Comparison of ENCODE assay signal across 8 mouse cellular contexts in genomic region chr13:67360131-67360744, GRCm38 (mm10). TPM values are rescaled to one million over a fixed set of nuclear protein-coding genes. Genes with fewer than 3 reads are reported as not detected.
A peak's percentile ranks its signal among the peaks of the same experiment; 100 is the strongest.
DNase-seq lines count a peak whose midpoint lies in the region; ATAC-seq and TF ChIP-seq lines count a peak whose summit lies in the region.

TSS of gene Gm28044 (minus strand) at chr13:67360536.
TSS of gene Zfp953 (minus strand) at chr13:67360605.

- H3K4me3 ChIP-seq in ES-E14 (ENCODE audit: insufficient read depth in 1 of 2, low read depth in 1 of 2, low read length in 2 of 2, poor library complexity in 1 of 2, severe bottlenecking in 1 of 2) = peak within 1 kb of the TSS; percentile 75 to 82
- peak within 1 kb of the TSS; percentile 67 for H3K4me3 ChIP-seq in forebrain, embryonic 15.5 days
- H3K4me3 ChIP-seq in lung, adult 2 months (replicated peaks; ENCODE audit: extremely low read depth, low read depth, low read length) = peak within 1 kb of the TSS; percentile 98

- H3K4me2 ChIP-seq in forebrain, embryonic 15.5 days (replicated peaks) = peak within 1 kb of the TSS; percentile 79

- peak; percentile 68 for DNase-seq in ES-E14 (ENCODE audit: low read depth, low spot score)
- peak; percentile 84 for DNase-seq in cerebellum, adult 11-12 months
- DNase-seq in heart, postnatal 25 days (ENCODE audit: low spot score) = peak; percentile 71
- peak; percentile 85 to 95 for DNase-seq in layer of hippocampus, adult 18-20 months (ENCODE audit: low spot score in 2 of 2)
- peak; percentile 96 for DNase-seq in lung, adult 2 months
- peak; percentile 72 to 82 for DNase-seq in thymus, adult 18-20 months

- ATAC-seq in forebrain, embryonic 15.5 days (replicated peaks) = peak; percentile 94
- ATAC-seq in neutrophil, adult 5-6 weeks (ENCODE audit: extremely low read depth, insufficient number of reproducible peaks, low FRiP score, poor library complexity, severe bottlenecking) = peak; percentile 96

- no peak within 1 kb of the TSS for H3K27ac ChIP-seq in ES-E14 (ENCODE audit: insufficient read depth, low read depth, low read length, poor library complexity, severe bottlenecking)
- no peak within 1 kb of the TSS for H3K27ac ChIP-seq in forebrain, embryonic 15.5 days (replicated peaks)

- H3K9ac ChIP-seq in ES-E14 (ENCODE audit: insufficient read depth, low read depth, low read length, poor library complexity, severe bottlenecking) = peak within 1 kb of the TSS; percentile 69
- peak within 1 kb of the TSS; percentile 48 for H3K9ac ChIP-seq in forebrain, embryonic 15.5 days (replicated peaks)

- 0% methylated on average over 15 of the region's 15 CpGs for WGBS in forebrain, embryonic 15.5 days
- WGBS in lung, adult 2 months = under 1% methylated on average over 15 of the region's 15 CpGs

- H3K4me1 ChIP-seq in ES-E14 (ENCODE audit: control insufficient read depth in 2 of 2, insufficient read depth in 2 of 2, low read length in 2 of 2, poor library complexity in 1 of 2) = no peaks in the 10 kb centered on the region
- H3K4me1 ChIP-seq in forebrain, embryonic 15.5 days = peaks cover 11% of the 10 kb centered on the region
- H3K4me1 ChIP-seq in lung, adult 2 months (ENCODE audit: control insufficient read depth, insufficient read depth, low read length) = no peaks in the 10 kb centered on the region

- TF ChIP-seq POLR2A in lung, adult 2 months (IDR thresholded peaks at IDR 0.05; ENCODE audit: borderline replicate concordance, extremely low read depth, low read depth, low read length) = 0 out of 2 replicates have a peak, but pooled peaks have one; percentile 24

- intact Hi-C loops in heart, postnatal 25 days (cut with DNase I) = loop anchor here (2.0 to 5.0 kb wide), 3 partner anchors 25 to 298 kb away; partner anchors contain the start of genes Zfp429 and Zfp712

- H3K27me3 ChIP-seq in forebrain, embryonic 15.5 days = no peaks in the 10 kb centered on the region

- no peaks in the 10 kb centered on the region for H3K36me3 ChIP-seq in ES-E14 (ENCODE audit: control insufficient read depth, insufficient read depth, low read length, poor library complexity, severe bottlenecking)
- H3K36me3 ChIP-seq in forebrain, embryonic 15.5 days = no peaks in the 10 kb centered on the region

- in situ Hi-C loops in ES-E14 (cut with MboI; ENCODE audit: low sequenced_read_pairs in 2 of 2, unreplicated experiment in 2 of 2) = no loop called here

- no peak for TF ChIP-seq CTCF in lung, adult 2 months (IDR thresholded peaks at IDR 0.05; ENCODE audit: insufficient read depth, low read length)

- H3K9me3 ChIP-seq in ES-E14 (ENCODE audit: control insufficient read depth, insufficient read depth, low read depth, low read length) = no peaks in the 10 kb centered on the region
- no peaks in the 10 kb centered on the region for H3K9me3 ChIP-seq in forebrain, embryonic 15.5 days

TF ChIP-seq in ES-E14, 5 proteins besides CTCF, POLR2A, EP300 and RAD21:
- TF ChIP-seq CHD2 (IDR thresholded peaks at IDR 0.05; ENCODE audit: low read depth, low read length) (no peak), HCFC1 (IDR thresholded peaks at IDR 0.05; ENCODE audit: borderline replicate concordance, insufficient read depth, low read length) (peak; percentile 91)

RNA-seq across cellular contexts. Expression of gene Gm28044, which starts in this region (rescaled TPM):
- total RNA-seq in ES-E14 (2012; rRNA removed) = not detected in 2 replicates
- polyA plus RNA-seq in forebrain, embryonic 15.5 days (2015; fragmentation: Nextera tagmentation; extraction: Ambion mirVana) = 1.3 TPM in 1 of 2 replicates, not detected in the other
- total RNA-seq in heart, postnatal 25 days (2021) = 1 to 10 TPM; 2.3 to 2.5 TPM
- under 1 TPM in 1 of 2 experiments, not detected in 1; 0.82 TPM for total RNA-seq in layer of hippocampus, adult 18-20 months (2021)
- polyA plus RNA-seq in lung, adult 2 months (2012; rRNA removed) = not detected in 2 replicates
- 2.6 and 10.2 TPM in 2 replicates for total RNA-seq in neutrophil, adult 5-6 weeks (2017)

RNA-seq across cellular contexts. Expression of gene Zfp953, which starts in this region (rescaled TPM):
- 6.1 and 6.9 TPM in 2 replicates for total RNA-seq in ES-E14 (2012; rRNA removed)
- 0.64 and 0.72 TPM in 2 replicates for polyA plus RNA-seq in forebrain, embryonic 15.5 days (2015; fragmentation: Nextera tagmentation; extraction: Ambion mirVana)
- 1 to 10 TPM; 1.2 to 1.5 TPM for total RNA-seq in heart, postnatal 25 days (2021)
- 1 to 10 TPM in 1 of 2 experiments, under 1 TPM in 1; 0.81 to 1.0 TPM for total RNA-seq in layer of hippocampus, adult 18-20 months (2021)
- polyA plus RNA-seq in lung, adult 2 months (2012; rRNA removed) = 0.20 and 0.38 TPM in 2 replicates
- total RNA-seq in neutrophil, adult 5-6 weeks (2017) = 16.6 and 19.0 TPM in 2 replicates

Comparison
In these comparisons a context has a peak if more than half of its experiments do, and no peak if none do; other contexts are left out.
1. Peak in DNase-seq and H3K4me3 ChIP-seq in lung, adult 2 months; RNA of the genes that start here not detected or under 1 TPM.